Mouse (Mus musculus) MEL (cell line): Measurements from ENCODE around the gene Myo15b. TPM values are rescaled to one million over a fixed set of nuclear protein-coding genes. Genes with fewer than 3 reads are reported as not detected.

Source experiments
- DNase-seq: peaks from one replicate; pipeline ENCODE4 v3.0.0; 2011; ENCODE audit warnings: low read depth, low spot score
- H3K27ac ChIP-seq: 2 replicates; pipeline ENCODE4 v1.5.1; 2012; ENCODE audit warnings: low read depth, mild to moderate bottlenecking, control low read depth, low read length, moderate library complexity; ENCODE audit not compliant: control insufficient read depth
- H3K27me3 ChIP-seq, 2 experiments: fragments of 150-350 bp in 1 of 2; sonication (generic) in 1 of 2; 2 replicates each; pipeline ENCODE4 v1.6.1; 2012; ENCODE audit warnings: low read length in 2 of 2, mild to moderate bottlenecking in 2 of 2, improper control_type of control experiment in 1 of 2, moderate library complexity in 1 of 2; ENCODE audit not compliant: insufficient read depth in 2 of 2, control insufficient read depth in 1 of 2
- H3K36me3 ChIP-seq, 2 experiments: 2 replicates each; pipeline ENCODE4 v1.6.1; 2012 to 2014; ENCODE audit warnings: low read length in 2 of 2, improper control_type of control experiment in 1 of 2, inconsistent platforms in 1 of 2, mild to moderate bottlenecking in 1 of 2; ENCODE audit not compliant: insufficient read depth in 2 of 2, control insufficient read depth in 1 of 2
- H3K4me1 ChIP-seq, 2 experiments: fragments of 150-350 bp in 1 of 2; sonication (generic) in 1 of 2; 2 replicates each; pipeline ENCODE4 v1.6.1; 2012; ENCODE audit warnings: low read length in 2 of 2, improper control_type of control experiment in 1 of 2, mild to moderate bottlenecking in 1 of 2; ENCODE audit not compliant: insufficient read depth in 2 of 2, control insufficient read depth in 1 of 2
- H3K4me3 ChIP-seq, 2 experiments: fragments of 150-350 bp in 1 of 2; sonication (generic) in 1 of 2; 2 replicates each; pipeline ENCODE4 v1.5.1; 2012; ENCODE audit warnings: low read depth in 2 of 2, low read length in 2 of 2, mild to moderate bottlenecking in 2 of 2, moderate library complexity in 2 of 2, control low read depth in 1 of 2, improper control_type of control experiment in 1 of 2; ENCODE audit not compliant: control insufficient read depth in 1 of 2, insufficient read depth in 1 of 2
- H3K79me2 ChIP-seq: 2 replicates; pipeline ENCODE4 v1.6.1; 2012; ENCODE audit warnings: mild to moderate bottlenecking, low read length, moderate library complexity; ENCODE audit not compliant: control insufficient read depth, poor library complexity, insufficient read depth
- H3K9ac ChIP-seq: 2 replicates; pipeline ENCODE4 v1.6.1; 2012; ENCODE audit warnings: low read depth, mild to moderate bottlenecking, control low read depth, low read length, moderate library complexity; ENCODE audit not compliant: control insufficient read depth, poor library complexity, severe bottlenecking
- H3K9me3 ChIP-seq: fragments of 150-350 bp; sonication (generic); replicated peaks from 2 replicates; pipeline ENCODE4 v1.6.1; 2012; ENCODE audit warnings: mild to moderate bottlenecking, low read length, improper control_type of control experiment, moderate library complexity; ENCODE audit not compliant: insufficient read depth
- BHLHE40 ChIP-seq: IDR thresholded peaks from 2 replicates; pipeline ENCODE4 v1.6.1; 2012; ENCODE audit warnings: low read depth, mild to moderate bottlenecking, inconsistent platforms, low read length, improper control_type of control experiment, borderline replicate concordance
- CTCF ChIP-seq, 3 experiments: IDR thresholded peaks in 2 of 3; conservative IDR thresholded peaks in 1 of 3; 2 replicates each; pipeline ENCODE4 v1.5.1; 2011 to 2012; ENCODE audit warnings: low read length in 3 of 3, low read depth in 2 of 3, mild to moderate bottlenecking in 2 of 3, improper control_type of control experiment in 1 of 3, inconsistent platforms in 1 of 3, mixed read lengths in 1 of 3, moderate library complexity in 1 of 3; ENCODE audit not compliant: control insufficient read depth in 1 of 3, insufficient read depth in 1 of 3, poor library complexity in 1 of 3, severe bottlenecking in 1 of 3
- E2F4 ChIP-seq: IDR thresholded peaks from 2 replicates; pipeline ENCODE4 v1.6.1; 2011; ENCODE audit warnings: low read depth, low read length, improper control_type of control experiment, borderline replicate concordance
- ELF1 ChIP-seq: IDR thresholded peaks from 2 replicates; pipeline ENCODE4 v1.6.1; 2014; ENCODE audit warnings: low read depth, mild to moderate bottlenecking, inconsistent platforms, low read length, improper control_type of control experiment, moderate library complexity
- GABPA ChIP-seq: IDR thresholded peaks from 2 replicates; pipeline ENCODE4 v1.6.1; 2012; ENCODE audit warnings: low read depth, mild to moderate bottlenecking, inconsistent platforms, low read length, improper control_type of control experiment, moderate library complexity
- GATA1 ChIP-seq: IDR thresholded peaks from 2 replicates; pipeline ENCODE4 v1.6.1; 2011; ENCODE audit warnings: low read depth, low read length, improper control_type of control experiment
- JUND ChIP-seq: IDR thresholded peaks from 2 replicates; pipeline ENCODE4 v1.6.1; 2011; ENCODE audit warnings: low read depth, mild to moderate bottlenecking, improper control_type of control experiment, low read length
- MAX ChIP-seq: IDR thresholded peaks from 2 replicates; pipeline ENCODE4 v1.6.1; 2011; ENCODE audit warnings: low read length, improper control_type of control experiment
- MEF2A ChIP-seq: IDR thresholded peaks from 2 replicates; pipeline ENCODE4 v1.6.1; 2014; ENCODE audit warnings: low read depth, mild to moderate bottlenecking, inconsistent platforms, low read length, improper control_type of control experiment; ENCODE audit not compliant: poor library complexity, insufficient replicate concordance, severe bottlenecking; ENCODE audit errors: extremely low read depth
- MYB ChIP-seq: IDR thresholded peaks from 2 replicates; pipeline ENCODE4 v1.6.1; 2011; ENCODE audit warnings: mild to moderate bottlenecking, low read depth, low read length, improper control_type of control experiment
- MYC ChIP-seq: IDR thresholded peaks from 2 replicates; pipeline ENCODE4 v1.6.1; 2011; ENCODE audit warnings: low read depth, mild to moderate bottlenecking, low read length, improper control_type of control experiment, moderate library complexity
- POLR2A ChIP-seq, 2 experiments: IDR thresholded peaks; 2 replicates each; pipeline ENCODE4 v1.6.1; 2011 to 2012; ENCODE audit warnings: low read length in 2 of 2, mild to moderate bottlenecking in 2 of 2, control low read depth in 1 of 2, improper control_type of control experiment in 1 of 2, low read depth in 1 of 2, moderate library complexity in 1 of 2; ENCODE audit not compliant: control insufficient read depth in 1 of 2, insufficient read depth in 1 of 2, poor library complexity in 1 of 2
- RAD21 ChIP-seq: IDR thresholded peaks from 2 replicates; pipeline ENCODE4 v1.6.1; 2011; ENCODE audit warnings: mild to moderate bottlenecking, low read depth, low read length, improper control_type of control experiment
- SMC3 ChIP-seq: IDR thresholded peaks from 2 replicates; pipeline ENCODE4 v1.6.1; 2011; ENCODE audit warnings: low read depth, low read length, improper control_type of control experiment
- TAL1 ChIP-seq: IDR thresholded peaks from 2 replicates; pipeline ENCODE4 v1.6.1; 2012; ENCODE audit warnings: mild to moderate bottlenecking, inconsistent platforms, low read length, moderate library complexity, mixed read lengths
- UBTF ChIP-seq: IDR thresholded peaks from 2 replicates; pipeline ENCODE4 v1.6.1; 2012; ENCODE audit warnings: low read depth, mild to moderate bottlenecking, inconsistent platforms, low read length, improper control_type of control experiment, moderate library complexity, borderline replicate concordance; ENCODE audit not compliant: insufficient read depth
- ZNF384 ChIP-seq: IDR thresholded peaks from 2 replicates; pipeline ENCODE4 v1.6.1; 2012; ENCODE audit warnings: low read depth, mild to moderate bottlenecking, inconsistent platforms, low read length, improper control_type of control experiment
- polyA plus RNA-seq, 2 experiments: library from polyadenylated mRNA; stranded (reverse) in 1 of 2; unstranded in 1 of 2; fragments of >175 nt in 1 of 2; fragments of >200 nt in 1 of 2; gene quantifications; 2 replicates each; pipeline versions ENCODE4 v1.2.1 to v1.2.4; 2012; ENCODE audit warnings: low replicate concordance in 2 of 2, low read depth in 1 of 2; ENCODE audit not compliant: insufficient read length in 2 of 2, insufficient read depth in 1 of 2, missing spikeins in 1 of 2
- total RNA-seq: library from RNA; depleted of rRNA; stranded (reverse); fragments of 300-350 nt; gene quantifications from 2 replicates; pipeline ENCODE4 v1.2.3, GENCODE M21; 2012

Gene Myo15b
- total and polyA plus RNA-seq, 3 experiments, result 1.5 to 3.2 TPM; not detected in 1

GRCm38 (mm10) chr11:115845819-115846218, 12.4 kb upstream of the Myo15b start:
- no peak overlapping the region for H3K9ac ChIP-seq
- no peak overlapping the region for H3K4me3 ChIP-seq
- H3K4me1 ChIP-seq, result peaks cover 10 to 17% of the 10 kb centered on the region in 2 experiments
- no peak overlapping the region for H3K27ac ChIP-seq
- TF ChIP-seq E2F4, result no peak
- no peak for TF ChIP-seq POLR2A (IDR thresholded peaks at IDR 0.05; ENCODE audit: control insufficient read depth in 1 of 2, insufficient read depth in 1 of 2, low read depth in 1 of 2, low read length in 2 of 2, poor library complexity in 1 of 2)
- TF ChIP-seq MEF2A, result no peak
- TF ChIP-seq RAD21, result peak; percentile 35
- no peak for TF ChIP-seq MAX
- no peak for TF ChIP-seq BHLHE40
- no peak for TF ChIP-seq UBTF
- TF ChIP-seq SMC3, result peak; percentile 40
- peak; percentile 19 to 49 (median 47); a peak in 4 of 6 replicates for TF ChIP-seq CTCF (IDR thresholded peaks at IDR 0.05 in 2 of 3, conservative IDR thresholded peaks at IDR 0.05 in 1 of 3; ENCODE audit: control insufficient read depth in 1 of 3, insufficient read depth in 1 of 3, low read depth in 2 of 3, low read length in 3 of 3, poor library complexity in 1 of 3, severe bottlenecking in 1 of 3)
- TF ChIP-seq ZNF384, result no peak
- TF ChIP-seq GABPA, result no peak
- peak; percentile 62; the same call in 1 of the 2 replicates for TF ChIP-seq MYC
- TF ChIP-seq, all 39 proteins: peak for 4
- DNase-seq, result no peak
- no peaks in the 10 kb centered on the region for H3K27me3 ChIP-seq
- no peaks in the 10 kb centered on the region for H3K9me3 ChIP-seq
- H3K79me2 ChIP-seq, result no peaks in the 10 kb centered on the region
- peaks cover 0 to 14% of the 10 kb centered on the region in 2 experiments for H3K36me3 ChIP-seq

GRCm38 (mm10) chr11:115854674-115855073, 3.5 kb upstream of the Myo15b start:
- H3K36me3 ChIP-seq, result peaks cover 0 to 3% of the 10 kb centered on the region in 2 experiments; a peak in 2 of 4 replicates
- no peak overlapping the region for H3K27ac ChIP-seq
- H3K4me3 ChIP-seq, result no peak overlapping the region
- no peaks in the 10 kb centered on the region for H3K4me1 ChIP-seq
- TF ChIP-seq JUND, result no peak
- TF ChIP-seq TAL1, result no peak
- no peak for TF ChIP-seq ELF1
- TF ChIP-seq GATA1, result no peak
- no peak for TF ChIP-seq MYB
- TF ChIP-seq, all 39 proteins: peak for 0
- Histone ChIP-seq H3K79me2 (no peaks in the 10 kb centered on the region), H3K9ac (no peak overlapping the region), H3K9me3 (no peaks in the 10 kb centered on the region), H3K27me3 (no peaks in the 10 kb centered on the region)
- DNase-seq, result no peak
